Mouse (Mus musculus): ENCODE data around the gene Copa. TPM values are rescaled to one million over a fixed set of nuclear protein-coding genes. Genes with fewer than 3 reads are reported as not detected.
A peak's percentile ranks its signal among the peaks of the same experiment; 100 is the strongest.

Copa gene
- polyA plus RNA-seq, 1 experiment, result 163 TPM

DNA sequence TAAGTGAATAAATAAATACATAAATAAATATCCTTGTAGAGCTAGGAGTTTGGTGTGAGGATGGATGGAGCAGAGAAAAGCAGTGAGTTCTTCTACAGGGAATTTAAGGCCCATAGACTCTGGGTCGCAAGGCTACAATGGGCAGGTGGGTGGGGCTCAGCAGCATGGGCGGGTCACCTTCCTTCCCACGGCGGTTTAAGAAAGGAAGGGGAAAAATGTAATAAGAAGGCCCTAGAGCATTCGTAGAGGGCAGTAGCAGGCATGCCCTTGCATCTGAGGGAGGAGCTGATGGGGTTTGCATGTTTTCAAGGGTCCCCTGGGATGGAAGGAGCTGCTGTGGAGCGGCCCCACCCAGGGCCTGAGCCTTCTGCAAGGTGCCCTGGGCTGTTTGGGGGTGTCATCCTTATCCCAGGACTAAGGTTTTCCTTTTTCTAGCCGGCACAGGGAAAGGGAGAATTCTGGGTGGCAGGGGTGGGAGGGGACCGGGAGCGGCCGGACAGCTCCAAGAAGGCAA, 29.5 kb upstream of the Copa start:
- Histone ChIP-seq H3K4me3 (ENCODE audit: low read depth, low read length) (no peak overlapping the region), H3K9me3 (replicated peaks; ENCODE audit: control insufficient read depth, insufficient read depth, low read length, poor library complexity, severe bottlenecking) (no peaks in the 10 kb centered on the region), H3K27me3 (ENCODE audit: control insufficient read depth, insufficient read depth, low read length, poor library complexity, severe bottlenecking) (no peaks in the 10 kb centered on the region), H3K36me3 (ENCODE audit: control insufficient read depth, insufficient read depth, low read length, poor library complexity, severe bottlenecking) (no peaks in the 10 kb centered on the region), H3K27ac (ENCODE audit: insufficient read depth, low read length) (no peak overlapping the region), H3K9ac (ENCODE audit: low read depth, poor library complexity, severe bottlenecking) (0 out of 2 replicates have a peak overlapping the region, but pooled peaks have one; percentile 46), H3K4me1 (ENCODE audit: control insufficient read depth, insufficient read depth, low read length) (no peaks in the 10 kb centered on the region)
- TF ChIP-seq EP300 (IDR thresholded peaks at IDR 0.05; ENCODE audit: insufficient read depth, low read depth, low read length), result no peak
- TF ChIP-seq POLR2A (IDR thresholded peaks at IDR 0.05; ENCODE audit: insufficient read depth, low read length), result no peak
- no peak for TF ChIP-seq CTCF (IDR thresholded peaks at IDR 0.05; ENCODE audit: low read depth, low read length)

DNA sequence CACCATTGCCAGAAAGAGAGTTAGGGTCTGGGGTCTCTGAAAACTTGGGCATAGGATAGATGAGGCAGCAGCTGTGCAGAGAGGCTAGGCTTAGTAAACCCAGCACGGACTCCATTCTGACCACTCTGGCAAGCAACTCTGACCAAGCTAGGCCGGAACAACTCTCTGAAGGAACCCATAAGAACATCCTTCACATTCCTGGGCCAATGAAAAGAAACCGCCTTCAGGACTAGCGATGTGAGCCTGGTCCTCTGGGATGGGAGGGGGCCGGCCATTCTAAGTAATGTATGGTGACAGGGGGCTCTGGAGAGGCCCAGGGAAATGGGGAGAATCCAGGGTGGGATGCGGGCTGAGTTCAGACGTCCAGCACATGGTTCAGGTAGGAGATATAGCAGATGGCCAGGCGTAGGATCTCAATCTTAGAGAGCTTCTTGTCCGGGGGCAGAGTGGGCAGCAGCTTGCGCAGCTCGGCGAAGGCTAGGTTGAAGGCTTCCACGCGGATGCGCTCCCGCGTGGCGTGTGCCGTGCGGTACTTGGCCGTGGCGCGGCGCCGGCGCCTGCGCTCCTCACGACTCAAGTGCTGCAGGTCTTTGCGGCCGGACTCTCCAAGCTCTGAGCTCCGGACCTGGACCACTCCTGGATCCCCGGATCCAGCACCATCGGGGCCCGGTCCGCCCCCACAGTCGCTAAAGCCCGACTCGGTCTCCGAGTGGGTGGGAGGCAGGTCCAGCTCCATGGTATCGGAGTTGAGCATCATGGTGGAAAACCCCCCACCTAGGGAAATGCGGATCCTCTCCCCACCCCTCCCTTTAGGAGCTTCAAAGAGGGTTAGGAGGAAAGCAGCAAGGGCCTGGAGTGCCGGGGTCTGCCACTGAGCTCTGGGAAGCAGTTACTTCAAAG, 28.5 kb upstream of the Copa start:
- no peak for TF ChIP-seq POLR2A (IDR thresholded peaks at IDR 0.05; ENCODE audit: insufficient read depth, low read length)
- TF ChIP-seq CTCF (IDR thresholded peaks at IDR 0.05; ENCODE audit: low read depth, low read length), result no peak
- no peak for TF ChIP-seq EP300 (IDR thresholded peaks at IDR 0.05; ENCODE audit: insufficient read depth, low read depth, low read length)
- no peak overlapping the region for H3K27ac ChIP-seq (ENCODE audit: insufficient read depth, low read length)
- H3K9ac ChIP-seq (ENCODE audit: low read depth, poor library complexity, severe bottlenecking), result peak overlapping the region; percentile 46
- H3K4me1 ChIP-seq (ENCODE audit: control insufficient read depth, insufficient read depth, low read length), result peaks cover 3% of the 10 kb centered on the region
- no peaks in the 10 kb centered on the region for H3K36me3 ChIP-seq (ENCODE audit: control insufficient read depth, insufficient read depth, low read length, poor library complexity, severe bottlenecking)
- H3K27me3 ChIP-seq (ENCODE audit: control insufficient read depth, insufficient read depth, low read length, poor library complexity, severe bottlenecking), result no peaks in the 10 kb centered on the region
- H3K4me3 ChIP-seq (ENCODE audit: low read depth, low read length), result peak overlapping the region; percentile 61
- no peaks in the 10 kb centered on the region for H3K9me3 ChIP-seq (replicated peaks; ENCODE audit: control insufficient read depth, insufficient read depth, low read length, poor library complexity, severe bottlenecking)

DNA sequence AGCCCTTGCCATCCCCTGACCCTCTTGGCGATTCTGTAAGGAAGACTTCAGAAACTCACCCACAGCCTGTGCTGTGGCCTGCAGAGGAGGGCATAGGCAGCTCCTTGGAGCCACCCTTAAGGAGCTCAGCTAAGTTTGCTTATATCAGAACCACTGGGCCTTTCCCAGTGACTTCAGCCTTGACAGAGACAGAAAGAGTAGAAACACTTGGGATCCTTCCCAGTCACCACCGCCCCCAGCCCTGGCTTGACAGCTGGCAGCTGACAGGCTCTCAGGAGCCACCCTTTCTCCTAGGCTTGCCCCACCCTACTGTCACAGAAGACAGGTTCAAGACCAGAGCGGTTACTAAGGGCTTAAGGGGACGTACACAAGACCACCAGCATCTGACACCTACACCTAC, 26.1 kb upstream of the Copa start:
- no peak overlapping the region for H3K27ac ChIP-seq (ENCODE audit: insufficient read depth, low read length)
- H3K4me1 ChIP-seq (ENCODE audit: control insufficient read depth, insufficient read depth, low read length), result peaks cover 5% of the 10 kb centered on the region
- no peak overlapping the region for H3K4me3 ChIP-seq (ENCODE audit: low read depth, low read length)
- TF ChIP-seq CTCF (IDR thresholded peaks at IDR 0.05; ENCODE audit: low read depth, low read length) (no peak), POLR2A (IDR thresholded peaks at IDR 0.05; ENCODE audit: insufficient read depth, low read length) (no peak), EP300 (IDR thresholded peaks at IDR 0.05; ENCODE audit: insufficient read depth, low read depth, low read length) (no peak)
- H3K9ac ChIP-seq (ENCODE audit: low read depth, poor library complexity, severe bottlenecking), result no peak overlapping the region
- no peaks in the 10 kb centered on the region for H3K27me3 ChIP-seq (ENCODE audit: control insufficient read depth, insufficient read depth, low read length, poor library complexity, severe bottlenecking)
- no peaks in the 10 kb centered on the region for H3K36me3 ChIP-seq (ENCODE audit: control insufficient read depth, insufficient read depth, low read length, poor library complexity, severe bottlenecking)
- no peaks in the 10 kb centered on the region for H3K9me3 ChIP-seq (replicated peaks; ENCODE audit: control insufficient read depth, insufficient read depth, low read length, poor library complexity, severe bottlenecking)

DNA sequence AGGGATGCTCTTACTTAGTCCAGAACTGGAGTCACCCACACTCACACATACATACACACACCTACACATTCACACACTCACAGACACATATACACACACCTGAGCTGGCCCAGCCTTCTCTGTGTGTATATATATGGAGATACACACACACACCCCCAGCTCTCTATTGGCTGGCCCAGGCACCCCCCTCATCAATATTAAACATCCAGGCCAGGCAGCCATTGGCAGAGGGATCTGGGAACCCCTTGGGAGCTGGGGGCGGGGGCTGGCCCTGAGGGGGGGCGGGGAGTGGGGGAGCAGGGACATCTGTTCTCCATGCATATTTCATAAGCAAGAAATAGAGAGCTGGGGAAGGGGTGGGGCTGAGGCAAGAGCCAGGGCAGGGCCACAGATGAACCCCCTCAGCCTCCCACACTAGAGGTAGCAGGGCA, 24.8 kb upstream of the Copa start, which contains the start of gene Nhlh1:
Nhlh1 (minus strand) TSS at position 83 of the 431 bp plus-strand sequence.
- no peak for TF ChIP-seq POLR2A (IDR thresholded peaks at IDR 0.05; ENCODE audit: insufficient read depth, low read length)
- no peak for TF ChIP-seq CTCF (IDR thresholded peaks at IDR 0.05; ENCODE audit: low read depth, low read length)
- no peak for TF ChIP-seq EP300 (IDR thresholded peaks at IDR 0.05; ENCODE audit: insufficient read depth, low read depth, low read length)
- H3K27ac ChIP-seq (ENCODE audit: insufficient read depth, low read length), result no peak within 1 kb of the TSS
- H3K27me3 ChIP-seq (ENCODE audit: control insufficient read depth, insufficient read depth, low read length, poor library complexity, severe bottlenecking), result no peaks in the 10 kb centered on the region
- H3K4me1 ChIP-seq (ENCODE audit: control insufficient read depth, insufficient read depth, low read length), result peaks cover 6% of the 10 kb centered on the region
- no peaks in the 10 kb centered on the region for H3K9me3 ChIP-seq (replicated peaks; ENCODE audit: control insufficient read depth, insufficient read depth, low read length, poor library complexity, severe bottlenecking)
- H3K4me3 ChIP-seq (ENCODE audit: low read depth, low read length), result no peak within 1 kb of the TSS
- H3K36me3 ChIP-seq (ENCODE audit: control insufficient read depth, insufficient read depth, low read length, poor library complexity, severe bottlenecking), result no peaks in the 10 kb centered on the region
- H3K9ac ChIP-seq (ENCODE audit: low read depth, poor library complexity, severe bottlenecking), result no peak within 1 kb of the TSS

DNA sequence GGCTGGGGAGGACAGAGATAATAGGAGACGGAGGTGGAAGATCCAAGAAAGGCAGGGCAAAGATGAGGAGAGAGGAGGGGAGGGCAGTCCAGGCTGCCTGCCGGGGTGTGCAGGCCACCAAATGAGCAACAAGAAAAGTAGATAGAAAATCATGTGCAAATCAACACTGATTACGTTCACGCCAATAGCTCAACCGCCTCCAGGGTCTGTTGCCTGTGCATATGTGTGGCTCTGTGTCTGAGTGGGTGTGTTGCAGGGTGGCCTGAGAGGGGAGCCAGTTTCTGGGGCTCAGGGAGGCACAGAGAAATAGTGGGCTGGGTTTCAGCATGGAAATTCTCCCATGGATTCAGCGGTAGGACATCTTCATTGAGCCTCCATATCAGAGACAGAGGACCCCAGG, 24.0 kb upstream of the Copa start:
- Histone ChIP-seq H3K9ac (ENCODE audit: low read depth, poor library complexity, severe bottlenecking) (no peak overlapping the region), H3K4me1 (ENCODE audit: control insufficient read depth, insufficient read depth, low read length) (peaks cover 6% of the 10 kb centered on the region), H3K36me3 (ENCODE audit: control insufficient read depth, insufficient read depth, low read length, poor library complexity, severe bottlenecking) (no peaks in the 10 kb centered on the region), H3K9me3 (replicated peaks; ENCODE audit: control insufficient read depth, insufficient read depth, low read length, poor library complexity, severe bottlenecking) (no peaks in the 10 kb centered on the region), H3K27me3 (ENCODE audit: control insufficient read depth, insufficient read depth, low read length, poor library complexity, severe bottlenecking) (no peaks in the 10 kb centered on the region), H3K27ac (ENCODE audit: insufficient read depth, low read length) (no peak overlapping the region), H3K4me3 (ENCODE audit: low read depth, low read length) (no peak overlapping the region)
- no peak for TF ChIP-seq CTCF (IDR thresholded peaks at IDR 0.05; ENCODE audit: low read depth, low read length)
- no peak for TF ChIP-seq EP300 (IDR thresholded peaks at IDR 0.05; ENCODE audit: insufficient read depth, low read depth, low read length)
- no peak for TF ChIP-seq POLR2A (IDR thresholded peaks at IDR 0.05; ENCODE audit: insufficient read depth, low read length)

DNA sequence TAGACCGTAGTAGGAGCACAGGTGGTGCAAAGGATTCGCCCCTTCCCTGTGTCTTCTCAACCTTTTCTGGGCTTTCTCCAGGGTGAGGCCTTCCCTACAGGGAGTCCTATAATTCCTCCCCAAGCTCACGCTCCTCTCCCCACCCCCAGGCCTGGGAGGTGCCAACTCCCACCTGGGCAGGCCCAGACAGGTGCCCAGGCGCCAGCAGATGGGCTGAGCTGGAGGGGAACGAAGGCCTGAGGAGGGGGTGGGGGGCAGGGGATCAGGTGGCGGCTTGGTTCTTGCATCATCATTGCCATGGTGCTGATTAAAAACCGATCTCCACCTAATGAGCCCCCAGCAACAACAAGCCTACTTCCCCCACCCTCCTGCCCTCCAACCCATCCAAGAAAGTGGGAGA, 23.5 kb upstream of the Copa start:
- H3K9me3 ChIP-seq (replicated peaks; ENCODE audit: control insufficient read depth, insufficient read depth, low read length, poor library complexity, severe bottlenecking), result no peaks in the 10 kb centered on the region
- H3K4me3 ChIP-seq (ENCODE audit: low read depth, low read length), result no peak overlapping the region
- no peak overlapping the region for H3K27ac ChIP-seq (ENCODE audit: insufficient read depth, low read length)
- no peak overlapping the region for H3K9ac ChIP-seq (ENCODE audit: low read depth, poor library complexity, severe bottlenecking)
- no peaks in the 10 kb centered on the region for H3K27me3 ChIP-seq (ENCODE audit: control insufficient read depth, insufficient read depth, low read length, poor library complexity, severe bottlenecking)
- peaks cover 6% of the 10 kb centered on the region for H3K4me1 ChIP-seq (ENCODE audit: control insufficient read depth, insufficient read depth, low read length)
- TF ChIP-seq EP300 (IDR thresholded peaks at IDR 0.05; ENCODE audit: insufficient read depth, low read depth, low read length) (no peak), POLR2A (IDR thresholded peaks at IDR 0.05; ENCODE audit: insufficient read depth, low read length) (no peak), CTCF (IDR thresholded peaks at IDR 0.05; ENCODE audit: low read depth, low read length) (no peak)
- no peaks in the 10 kb centered on the region for H3K36me3 ChIP-seq (ENCODE audit: control insufficient read depth, insufficient read depth, low read length, poor library complexity, severe bottlenecking)

All from ES-Bruce4 (cell line).